Mouse (Mus musculus) lung, postnatal 0 days (tissue): ENCODE data around the gene Fzr1. TPM values are rescaled to one million over a fixed set of nuclear protein-coding genes. Genes with fewer than 3 reads are reported as not detected.

Experiments
- ATAC-seq: fragments of 200-750 bp; cut with Nextera tagmentation; 2 replicates; pipeline ENCODE4 v1.8.0; 2017; ENCODE audit warnings: moderate library complexity
- DNase-seq: peaks from one replicate; pipeline ENCODE4 v3.0.0-alpha.2; 2016; ENCODE audit warnings: low spot score
- H3K27ac ChIP-seq: fragments of 300-500 bp; sonication (generic); 2 replicates; pipeline ENCODE4 v1.5.1; 2014; ENCODE audit warnings: antibody characterized with exemption, mild to moderate bottlenecking, low read length, mixed read lengths
- H3K27me3 ChIP-seq: fragments of 300-500 bp; sonication (generic); replicated peaks from 2 replicates; pipeline ENCODE4 v1.6.1; 2014; ENCODE audit warnings: low read length, mixed read lengths; ENCODE audit not compliant: insufficient read depth
- H3K36me3 ChIP-seq: fragments of 300-500 bp; sonication (generic); 2 replicates; pipeline ENCODE4 v1.6.1; 2014; ENCODE audit warnings: low read length, mixed read lengths; ENCODE audit not compliant: insufficient read depth
- H3K4me1 ChIP-seq: fragments of 300-500 bp; sonication (generic); 2 replicates; pipeline ENCODE4 v1.6.1; 2014; ENCODE audit warnings: antibody characterized with exemption, low read depth, low read length, mixed read lengths; ENCODE audit not compliant: insufficient read depth
- H3K4me2 ChIP-seq: fragments of 300-500 bp; sonication (generic); replicated peaks from 2 replicates; pipeline ENCODE4 v1.6.1; 2014; ENCODE audit warnings: low read depth, mild to moderate bottlenecking, low read length, moderate library complexity, mixed read lengths
- H3K4me3 ChIP-seq: fragments of 300-500 bp; sonication (generic); 2 replicates; pipeline ENCODE4 v1.5.1; 2014; ENCODE audit warnings: low read depth, low read length
- H3K9ac ChIP-seq: fragments of 300-500 bp; sonication (generic); replicated peaks from 2 replicates; pipeline ENCODE4 v1.6.1; 2014; ENCODE audit warnings: low read depth, mild to moderate bottlenecking
- H3K9me3 ChIP-seq: fragments of 300-500 bp; sonication (generic); 2 replicates; pipeline ENCODE4 v1.6.1; 2016; ENCODE audit warnings: low read length, mixed read lengths
- CTCF ChIP-seq: IDR thresholded peaks from 2 replicates; pipeline ENCODE4 v1.5.1; 2016; ENCODE audit warnings: antibody characterized with exemption, mild to moderate bottlenecking
- EP300 ChIP-seq: IDR thresholded peaks from 2 replicates; pipeline ENCODE4 v1.6.1; 2016; ENCODE audit warnings: antibody characterized with exemption, mild to moderate bottlenecking, control low read depth
- WGBS: fragments of 180-500 bp; shearing (Covaris S2); extraction: QIAGEN DNeasy Blood & Tissue Kit; methylation state at CpG from one replicate; pipeline ENCODE4 v1.1.7; 2014; 5-methylcytosine and 5-hydroxymethylcytosine counted together
- polyA plus RNA-seq: library from polyadenylated mRNA; unstranded; fragments of >200 nt; fragmentation: Nextera tagmentation; extraction: Ambion mirVana; gene quantifications from 2 replicates; pipeline ENCODE4 v1.2.1, GENCODE M21; 2015

Fzr1 gene
- polyA plus RNA-seq, 1 experiment from 2014 or later, result 39.5 TPM

DNA sequence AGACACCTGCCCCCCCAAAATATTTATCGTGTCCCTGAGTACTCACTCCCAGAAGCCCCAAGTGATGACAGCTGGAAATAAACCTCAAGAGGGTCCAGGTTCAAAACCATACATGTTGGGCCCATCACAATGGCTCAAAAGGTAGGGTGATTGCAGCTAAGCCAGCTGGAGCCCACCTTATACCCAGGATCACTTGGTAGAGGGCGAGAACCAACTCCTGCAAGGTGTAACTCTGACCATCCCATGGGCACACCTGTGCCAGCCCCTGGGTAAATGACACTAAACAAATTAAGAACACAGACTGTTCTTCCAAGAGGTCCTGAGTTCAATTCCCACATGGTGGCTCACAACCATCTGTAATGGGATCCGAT is 852 bp upstream of the Fzr1 start:
- peak overlapping the region; percentile 58 for H3K4me2 ChIP-seq
- no peak for ATAC-seq
- WGBS, result 62% methylated on average over 3 of the region's 3 CpGs
- H3K27me3 ChIP-seq, result no peaks in the 10 kb centered on the region
- peak overlapping the region; percentile 46; the same call in 1 of the 2 replicates for H3K4me3 ChIP-seq
- H3K4me1 ChIP-seq, result peaks cover 15% of the 10 kb centered on the region; the same call in 1 of the 2 replicates
- no peak overlapping the region for H3K9ac ChIP-seq
- no peak for TF ChIP-seq EP300
- peak; percentile 13; the same call in 1 of the 2 replicates for TF ChIP-seq CTCF
- no peak for DNase-seq
- no peaks in the 10 kb centered on the region for H3K9me3 ChIP-seq
- no peak overlapping the region for H3K27ac ChIP-seq
- no peaks in the 10 kb centered on the region for H3K36me3 ChIP-seq

- H3K27me3 ChIP-seq, result no peaks in the 10 kb centered on the region
- no peaks in the 10 kb centered on the region for H3K9me3 ChIP-seq
- H3K9ac ChIP-seq, result no peak overlapping the region
- WGBS, result 3% methylated on average over 45 of the region's 46 CpGs
- H3K4me2 ChIP-seq, result peak overlapping the region; percentile 58
- TF ChIP-seq CTCF, result 0 out of 2 replicates have a peak, but pooled peaks have one; percentile 25
- TF ChIP-seq EP300, result no peak
- peaks cover 15% of the 10 kb centered on the region; the same call in 1 of the 2 replicates for H3K4me1 ChIP-seq
- H3K27ac ChIP-seq, result no peak overlapping the region
- H3K4me3 ChIP-seq, result peak overlapping the region; percentile 82
- ATAC-seq (peak; percentile 96), DNase-seq (peak; percentile 100)
- H3K36me3 ChIP-seq, result no peaks in the 10 kb centered on the region
Measured at GRCm38 (mm10) chr10:81378553-81379182, 352 bp upstream of the Fzr1 start.

DNA sequence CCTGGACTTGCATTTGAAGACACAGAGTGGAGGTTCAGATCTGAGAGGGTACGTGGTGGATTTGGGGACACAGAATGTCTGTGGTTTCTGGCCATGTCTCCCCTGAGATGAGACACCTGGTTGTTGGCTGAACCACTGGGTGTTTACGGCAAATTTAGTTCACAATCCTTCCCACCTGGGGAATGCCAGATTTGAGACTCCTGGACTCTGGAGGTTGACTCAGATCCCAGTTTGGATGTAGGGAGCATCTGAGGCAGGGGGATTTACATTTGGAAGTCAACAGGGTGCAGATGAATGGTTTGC is 1.0 kb downstream of the Fzr1 start:
- Histone ChIP-seq H3K36me3 (no peaks in the 10 kb centered on the region), H3K27ac (peak overlapping the region; percentile 43; the same call in 1 of the 2 replicates), H3K4me2 (peak overlapping the region; percentile 83), H3K4me1 (peaks cover 15% of the 10 kb centered on the region; the same call in 1 of the 2 replicates), H3K27me3 (no peaks in the 10 kb centered on the region), H3K4me3 (peak overlapping the region; percentile 82; the same call in 1 of the 2 replicates), H3K9ac (peak overlapping the region; percentile 88), H3K9me3 (no peaks in the 10 kb centered on the region)
- no peak for DNase-seq
- no peak for ATAC-seq
- WGBS, result 26% methylated on average over 2 of the region's 2 CpGs
- no peak for TF ChIP-seq EP300
- no peak for TF ChIP-seq CTCF

GRCm38 (mm10) chr10:81376561-81377361 is 1.6 kb downstream of the Fzr1 start:
- no peaks in the 10 kb centered on the region for H3K27me3 ChIP-seq
- DNase-seq (no peak), ATAC-seq (no peak)
- peak overlapping the region; percentile 88; the same call in 1 of the 2 replicates for H3K9ac ChIP-seq
- TF ChIP-seq EP300, result no peak
- 0 out of 2 replicates have a peak, but pooled peaks have one; percentile 18 for TF ChIP-seq CTCF
- H3K4me3 ChIP-seq, result no peak overlapping the region
- H3K4me1 ChIP-seq, result peaks cover 15% of the 10 kb centered on the region; the same call in 1 of the 2 replicates
- H3K27ac ChIP-seq, result no peak overlapping the region; the same call in 1 of the 2 replicates
- WGBS, result 25% methylated on average over 6 of the region's 6 CpGs
- H3K36me3 ChIP-seq, result no peaks in the 10 kb centered on the region
- H3K4me2 ChIP-seq, result 0 out of 2 replicates have a peak overlapping the region, but pooled peaks have one; percentile 83
- no peaks in the 10 kb centered on the region for H3K9me3 ChIP-seq

GRCm38 (mm10) chr10:81375322-81375721 is 3.0 kb downstream of the Fzr1 start:
- Histone ChIP-seq H3K9me3 (no peaks in the 10 kb centered on the region), H3K4me3 (no peak overlapping the region), H3K36me3 (0 out of 2 replicates have a peak, but pooled peaks cover 9% of the 10 kb centered on the region), H3K27me3 (no peaks in the 10 kb centered on the region), H3K4me1 (peaks cover 15% of the 10 kb centered on the region; the same call in 1 of the 2 replicates), H3K4me2 (no peak overlapping the region), H3K27ac (no peak overlapping the region), H3K9ac (no peak overlapping the region)
- no peak for ATAC-seq
- WGBS, result 89% methylated on average over 10 of the region's 10 CpGs
- TF ChIP-seq EP300 (no peak), CTCF (no peak)
- DNase-seq, result no peak

DNA sequence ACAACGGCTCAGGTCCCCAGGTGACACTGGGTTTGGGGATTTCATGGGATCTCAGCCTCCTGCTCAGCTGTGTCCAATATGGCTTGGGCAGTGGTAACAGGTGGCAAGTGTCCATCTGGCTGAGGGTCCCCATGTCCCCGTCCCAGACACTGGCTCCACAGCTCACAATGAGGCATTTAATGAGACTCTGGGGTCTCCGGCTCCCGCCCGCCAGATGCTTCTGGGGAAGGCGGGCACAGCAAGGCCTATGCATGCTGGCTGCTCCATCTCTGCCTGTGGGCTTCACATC is 11.2 kb downstream of the Fzr1 start:
- no peak overlapping the region for H3K27ac ChIP-seq
- peaks cover 17% of the 10 kb centered on the region for H3K4me1 ChIP-seq
- H3K27me3 ChIP-seq, result no peaks in the 10 kb centered on the region
- 78% methylated on average over 6 of the region's 6 CpGs for WGBS
- H3K36me3 ChIP-seq, result peaks cover 37% of the 10 kb centered on the region
- H3K9me3 ChIP-seq, result no peaks in the 10 kb centered on the region
- H3K4me2 ChIP-seq, result no peak overlapping the region
- DNase-seq, result no peak
- no peak for ATAC-seq
- no peak for TF ChIP-seq EP300
- TF ChIP-seq CTCF, result no peak
- no peak overlapping the region for H3K4me3 ChIP-seq
- H3K9ac ChIP-seq, result no peak overlapping the region
